Mouse (Mus musculus): ENCODE measurements around the gene Pfdn6. TPM values are rescaled to one million over a fixed set of nuclear protein-coding genes. Genes with fewer than 3 reads are reported as not detected.
"Not testable (repeated sequence)": the region's sequence is repeated elsewhere in the genome, so short reads cannot be mapped to it uniquely, and the experiment has no call there.

The Pfdn6 gene
- total and polyA plus RNA-seq, 2 experiments from 2014 or later, result 25.2 to 168 TPM

GRCm38 (mm10) chr17:33897114-33897794 is 42.9 kb downstream of the Pfdn6 start:
- no peaks in the 10 kb centered on the region for H3K9me3 ChIP-seq (ENCODE audit: low read length)
- peak; percentile 72 for TF ChIP-seq CTCF (IDR thresholded peaks at IDR 0.05; ENCODE audit: low read depth)
- no peaks in the 10 kb centered on the region for H3K36me3 ChIP-seq (ENCODE audit: insufficient read depth, low read length)
- ATAC-seq (no peak), DNase-seq (ENCODE audit: low spot score) (peak; percentile 71)
- H3K9ac ChIP-seq (replicated peaks; ENCODE audit: low read length), result no peak overlapping the region
- H3K27ac ChIP-seq, result no peak overlapping the region
- no peak overlapping the region for H3K4me2 ChIP-seq (ENCODE audit: low read depth, low read length)
- H3K27me3 ChIP-seq (ENCODE audit: insufficient read depth, low read length), result no peaks in the 10 kb centered on the region
- no peaks in the 10 kb centered on the region for H3K4me1 ChIP-seq (ENCODE audit: insufficient read depth, low read length)
- H3K4me3 ChIP-seq (ENCODE audit: low read length), result no peak overlapping the region
- WGBS, result 44% methylated on average over 6 of the region's 6 CpGs

- DNase-seq (ENCODE audit: low spot score); H3K4me1 ChIP-seq (ENCODE audit: insufficient read depth, low read length); H3K27ac ChIP-seq; H3K9me3 ChIP-seq (ENCODE audit: low read length); H3K9ac ChIP-seq (replicated peaks; ENCODE audit: low read length); H3K27me3 ChIP-seq (ENCODE audit: insufficient read depth, low read length); ATAC-seq; H3K4me3 ChIP-seq (ENCODE audit: low read length); H3K4me2 ChIP-seq (ENCODE audit: low read depth, low read length); H3K36me3 ChIP-seq (ENCODE audit: insufficient read depth, low read length): not testable (repeated sequence)
- 74% methylated on average over 4 of the region's 4 CpGs for WGBS
Observed at GRCm38 (mm10) chr17:33893011-33893410, 47.1 kb downstream of the Pfdn6 start.

- H3K9me3 ChIP-seq (ENCODE audit: low read length), result no peaks in the 10 kb centered on the region
- H3K27me3 ChIP-seq (ENCODE audit: insufficient read depth, low read length), result no peaks in the 10 kb centered on the region
- ATAC-seq (no peak), DNase-seq (ENCODE audit: low spot score) (no peak)
- TF ChIP-seq CTCF (IDR thresholded peaks at IDR 0.05; ENCODE audit: low read depth), result no peak
- no peak overlapping the region for H3K4me2 ChIP-seq (ENCODE audit: low read depth, low read length)
- no peaks in the 10 kb centered on the region for H3K36me3 ChIP-seq (ENCODE audit: insufficient read depth, low read length)
- H3K9ac ChIP-seq (replicated peaks; ENCODE audit: low read length), result no peak overlapping the region
- no peak overlapping the region for H3K27ac ChIP-seq
- WGBS, result 14% methylated on average over 7 of the region's 7 CpGs
- no peak overlapping the region for H3K4me3 ChIP-seq (ENCODE audit: low read length)
- H3K4me1 ChIP-seq (ENCODE audit: insufficient read depth, low read length), result no peaks in the 10 kb centered on the region
Observed at GRCm38 (mm10) chr17:33892429-33892828, 47.7 kb downstream of the Pfdn6 start.

- H3K27ac ChIP-seq; H3K9ac ChIP-seq (replicated peaks; ENCODE audit: low read length); H3K36me3 ChIP-seq (ENCODE audit: insufficient read depth, low read length); H3K4me2 ChIP-seq (ENCODE audit: low read depth, low read length); H3K27me3 ChIP-seq (ENCODE audit: insufficient read depth, low read length); ATAC-seq; DNase-seq (ENCODE audit: low spot score); H3K9me3 ChIP-seq (ENCODE audit: low read length); H3K4me1 ChIP-seq (ENCODE audit: insufficient read depth, low read length); H3K4me3 ChIP-seq (ENCODE audit: low read length): not testable (repeated sequence)
- WGBS, result 66% methylated on average over 6 of the region's 6 CpGs
Observed at GRCm38 (mm10) chr17:33891892-33892291, 48.3 kb downstream of the Pfdn6 start.

GRCm38 (mm10) chr17:33891357-33891756 is 48.8 kb downstream of the Pfdn6 start:
- ATAC-seq (no peak), DNase-seq (ENCODE audit: low spot score) (no peak)
- TF ChIP-seq CTCF (IDR thresholded peaks at IDR 0.05; ENCODE audit: low read depth), result no peak
- WGBS, result 64% methylated on average over 2 of the region's 2 CpGs
- Histone ChIP-seq H3K9me3 (ENCODE audit: low read length) (no peaks in the 10 kb centered on the region), H3K9ac (replicated peaks; ENCODE audit: low read length) (no peak overlapping the region), H3K4me2 (ENCODE audit: low read depth, low read length) (no peak overlapping the region), H3K4me3 (ENCODE audit: low read length) (no peak overlapping the region), H3K4me1 (ENCODE audit: insufficient read depth, low read length) (no peaks in the 10 kb centered on the region), H3K27ac (no peak overlapping the region), H3K36me3 (ENCODE audit: insufficient read depth, low read length) (no peaks in the 10 kb centered on the region), H3K27me3 (ENCODE audit: insufficient read depth, low read length) (no peaks in the 10 kb centered on the region)

GRCm38 (mm10) chr17:33890533-33891059 is 49.5 kb downstream of the Pfdn6 start, which contains the start of gene Kifc1:
Kifc1 (minus strand) TSS chr17:33890661.
- Histone ChIP-seq H3K9ac (replicated peaks; ENCODE audit: low read length) (peak within 1 kb of the TSS; percentile 45; the same call in 1 of the 2 replicates), H3K27me3 (ENCODE audit: insufficient read depth, low read length) (no peaks in the 10 kb centered on the region), H3K4me1 (ENCODE audit: insufficient read depth, low read length) (no peaks in the 10 kb centered on the region), H3K9me3 (ENCODE audit: low read length) (no peaks in the 10 kb centered on the region), H3K4me3 (ENCODE audit: low read length) (peak within 1 kb of the TSS; percentile 55), H3K36me3 (ENCODE audit: insufficient read depth, low read length) (no peaks in the 10 kb centered on the region), H3K27ac (no peak within 1 kb of the TSS), H3K4me2 (ENCODE audit: low read depth, low read length) (peak within 1 kb of the TSS; percentile 63)
- DNase-seq (ENCODE audit: low spot score) (peak; percentile 99), ATAC-seq (peak; percentile 100)
- under 1% methylated on average over 44 of the region's 49 CpGs for WGBS
- peak; percentile 100 for TF ChIP-seq CTCF (IDR thresholded peaks at IDR 0.05; ENCODE audit: low read depth)

- H3K9me3 ChIP-seq (ENCODE audit: low read length); DNase-seq (ENCODE audit: low spot score); H3K4me1 ChIP-seq (ENCODE audit: insufficient read depth, low read length); H3K27me3 ChIP-seq (ENCODE audit: insufficient read depth, low read length); H3K36me3 ChIP-seq (ENCODE audit: insufficient read depth, low read length); H3K27ac ChIP-seq: not testable (repeated sequence)
- Histone ChIP-seq H3K4me3 (ENCODE audit: low read length) (peak overlapping the region; percentile 55), H3K9ac (replicated peaks; ENCODE audit: low read length) (peak overlapping the region; percentile 45; the same call in 1 of the 2 replicates), H3K4me2 (ENCODE audit: low read depth, low read length) (peak overlapping the region; percentile 63)
- ATAC-seq, result peak; percentile 27; the same call in 1 of the 2 replicates
- WGBS, result under 1% methylated on average over 35 of the region's 44 CpGs
Observed at GRCm38 (mm10) chr17:33889941-33890532, 50.1 kb downstream of the Pfdn6 start.

Other genes starting within 250 kb of the Pfdn6 start
Only the 30 nearest of the 31 such genes appear.
- 118 and 137 TPM in 2 replicates for gene March2, start 221.7 kb downstream of the Pfdn6 start, total RNA-seq (2014; rRNA removed)
- 73.8 and 77.1 TPM in 2 replicates for gene March2, start 221.7 kb downstream of the Pfdn6 start, polyA plus RNA-seq (2015; fragmentation: Nextera tagmentation; extraction: Ambion mirVana)
- gene Rab11b, start 179.8 kb downstream of the Pfdn6 start, total RNA-seq (2014; rRNA removed), result 123 and 163 TPM in 2 replicates
- 546 and 583 TPM in 2 replicates for gene Rab11b, start 179.8 kb downstream of the Pfdn6 start, polyA plus RNA-seq (2015; fragmentation: Nextera tagmentation; extraction: Ambion mirVana)
- 24.0 and 24.7 TPM in 2 replicates for gene Angptl4, start 158.5 kb downstream of the Pfdn6 start, total RNA-seq (2014; rRNA removed)
- gene Angptl4, start 158.5 kb downstream of the Pfdn6 start, polyA plus RNA-seq (2015; fragmentation: Nextera tagmentation; extraction: Ambion mirVana), result 31.9 and 37.5 TPM in 2 replicates
- gene Kank3, start 129.8 kb downstream of the Pfdn6 start, total RNA-seq (2014; rRNA removed), result 33.5 and 57.2 TPM in 2 replicates
- 44.1 and 47.9 TPM in 2 replicates for gene Kank3, start 129.8 kb downstream of the Pfdn6 start, polyA plus RNA-seq (2015; fragmentation: Nextera tagmentation; extraction: Ambion mirVana)
- gene Rps28, start 115.8 kb downstream of the Pfdn6 start, total RNA-seq (2014; rRNA removed), result 117 and 293 TPM in 2 replicates
- gene Rps28, start 115.8 kb downstream of the Pfdn6 start, polyA plus RNA-seq (2015; fragmentation: Nextera tagmentation; extraction: Ambion mirVana), result 609 and 617 TPM in 2 replicates
- gene Ndufa7, start 115.8 kb downstream of the Pfdn6 start, total RNA-seq (2014; rRNA removed), result 289 and 356 TPM in 2 replicates
- 562 and 577 TPM in 2 replicates for gene Ndufa7, start 115.8 kb downstream of the Pfdn6 start, polyA plus RNA-seq (2015; fragmentation: Nextera tagmentation; extraction: Ambion mirVana)
- 25.1 and 26.0 TPM in 2 replicates for gene Cd320, start 97.3 kb downstream of the Pfdn6 start, total RNA-seq (2014; rRNA removed)
- gene Cd320, start 97.3 kb downstream of the Pfdn6 start, polyA plus RNA-seq (2015; fragmentation: Nextera tagmentation; extraction: Ambion mirVana), result 55.7 and 58.6 TPM in 2 replicates
- gene Gm7029, start 66.5 kb downstream of the Pfdn6 start, total RNA-seq (2014; rRNA removed), result not detected in 2 replicates
- not detected in 2 replicates for gene Gm7029, start 66.5 kb downstream of the Pfdn6 start, polyA plus RNA-seq (2015; fragmentation: Nextera tagmentation; extraction: Ambion mirVana)
- gene Kifc1, start 49.7 kb downstream of the Pfdn6 start, total RNA-seq (2014; rRNA removed), result 5.8 and 9.9 TPM in 2 replicates
- gene Kifc1, start 49.7 kb downstream of the Pfdn6 start, polyA plus RNA-seq (2015; fragmentation: Nextera tagmentation; extraction: Ambion mirVana), result 2.0 and 3.2 TPM in 2 replicates
- 1.3 TPM in 1 of 2 replicates, not detected in the other for gene Platr17, start 35.2 kb downstream of the Pfdn6 start, total RNA-seq (2014; rRNA removed)
- 0.88 and 1.2 TPM in 2 replicates for gene Platr17, start 35.2 kb downstream of the Pfdn6 start, polyA plus RNA-seq (2015; fragmentation: Nextera tagmentation; extraction: Ambion mirVana)
- gene Daxx, start 30.9 kb downstream of the Pfdn6 start, total RNA-seq (2014; rRNA removed), result 52.1 and 58.4 TPM in 2 replicates
- 39.0 and 41.9 TPM in 2 replicates for gene Daxx, start 30.9 kb downstream of the Pfdn6 start, polyA plus RNA-seq (2015; fragmentation: Nextera tagmentation; extraction: Ambion mirVana)
- gene Tapbp, start 24.4 kb downstream of the Pfdn6 start, total RNA-seq (2014; rRNA removed), result 41.5 and 61.8 TPM in 2 replicates
- gene Tapbp, start 24.4 kb downstream of the Pfdn6 start, polyA plus RNA-seq (2015; fragmentation: Nextera tagmentation; extraction: Ambion mirVana), result 39.1 and 40.2 TPM in 2 replicates
- 58.5 TPM in 2 replicates for gene Zbtb22, start 24.4 kb downstream of the Pfdn6 start, total RNA-seq (2014; rRNA removed)
- gene Zbtb22, start 24.4 kb downstream of the Pfdn6 start, polyA plus RNA-seq (2015; fragmentation: Nextera tagmentation; extraction: Ambion mirVana), result 20.8 and 23.0 TPM in 2 replicates
- gene Rgl2, start 10.8 kb downstream of the Pfdn6 start, total RNA-seq (2014; rRNA removed), result 91.4 and 116 TPM in 2 replicates
- 36.1 and 36.8 TPM in 2 replicates for gene Rgl2, start 10.8 kb downstream of the Pfdn6 start, polyA plus RNA-seq (2015; fragmentation: Nextera tagmentation; extraction: Ambion mirVana)
- gene Wdr46, start 317 bp upstream of the Pfdn6 start, total RNA-seq (2014; rRNA removed), result 16.6 and 16.8 TPM in 2 replicates
- gene Wdr46, start 317 bp upstream of the Pfdn6 start, polyA plus RNA-seq (2015; fragmentation: Nextera tagmentation; extraction: Ambion mirVana), result 16.7 and 17.9 TPM in 2 replicates
- gene B3galt4, start 11.1 kb upstream of the Pfdn6 start, total RNA-seq (2014; rRNA removed), result 8.9 and 12.3 TPM in 2 replicates
- 10.7 and 11.6 TPM in 2 replicates for gene B3galt4, start 11.1 kb upstream of the Pfdn6 start, polyA plus RNA-seq (2015; fragmentation: Nextera tagmentation; extraction: Ambion mirVana)
- 55.6 and 57.4 TPM in 2 replicates for gene Vps52, start 15.5 kb upstream of the Pfdn6 start, total RNA-seq (2014; rRNA removed)
- 62.1 and 63.2 TPM in 2 replicates for gene Vps52, start 15.5 kb upstream of the Pfdn6 start, polyA plus RNA-seq (2015; fragmentation: Nextera tagmentation; extraction: Ambion mirVana)
- gene Rps18, start 15.7 kb upstream of the Pfdn6 start, total RNA-seq (2014; rRNA removed), result 1,180 and 1,309 TPM in 2 replicates
- gene Rps18, start 15.7 kb upstream of the Pfdn6 start, polyA plus RNA-seq (2015; fragmentation: Nextera tagmentation; extraction: Ambion mirVana), result 904 and 918 TPM in 2 replicates
- gene H2-K1, start 60.0 kb upstream of the Pfdn6 start, total RNA-seq (2014; rRNA removed), result 21.6 and 33.2 TPM in 2 replicates
- 23.9 and 26.2 TPM in 2 replicates for gene H2-K1, start 60.0 kb upstream of the Pfdn6 start, polyA plus RNA-seq (2015; fragmentation: Nextera tagmentation; extraction: Ambion mirVana)
- 19.1 and 22.1 TPM in 2 replicates for gene Ring1, start 84.3 kb upstream of the Pfdn6 start, total RNA-seq (2014; rRNA removed)
- gene Ring1, start 84.3 kb upstream of the Pfdn6 start, polyA plus RNA-seq (2015; fragmentation: Nextera tagmentation; extraction: Ambion mirVana), result 19.2 and 20.0 TPM in 2 replicates
- 78.3 and 87.4 TPM in 2 replicates for gene H2-Ke6, start 87.7 kb upstream of the Pfdn6 start, total RNA-seq (2014; rRNA removed)
- 74.9 and 78.9 TPM in 2 replicates for gene H2-Ke6, start 87.7 kb upstream of the Pfdn6 start, polyA plus RNA-seq (2015; fragmentation: Nextera tagmentation; extraction: Ambion mirVana)
- gene Slc39a7, start 91.3 kb upstream of the Pfdn6 start, total RNA-seq (2014; rRNA removed), result 188 and 250 TPM in 2 replicates
- 148 and 150 TPM in 2 replicates for gene Slc39a7, start 91.3 kb upstream of the Pfdn6 start, polyA plus RNA-seq (2015; fragmentation: Nextera tagmentation; extraction: Ambion mirVana)
- 51.5 and 64.8 TPM in 2 replicates for gene Rxrb, start 91.5 kb upstream of the Pfdn6 start, total RNA-seq (2014; rRNA removed)
- 48.7 and 49.2 TPM in 2 replicates for gene Rxrb, start 91.5 kb upstream of the Pfdn6 start, polyA plus RNA-seq (2015; fragmentation: Nextera tagmentation; extraction: Ambion mirVana)
- gene Col11a2, start 99.1 kb upstream of the Pfdn6 start, total RNA-seq (2014; rRNA removed), result 12.1 and 16.7 TPM in 2 replicates
- 5.4 TPM in 2 replicates for gene Col11a2, start 99.1 kb upstream of the Pfdn6 start, polyA plus RNA-seq (2015; fragmentation: Nextera tagmentation; extraction: Ambion mirVana)
- not detected in 2 replicates for gene H2-Oa, start 152.0 kb upstream of the Pfdn6 start, total RNA-seq (2014; rRNA removed)
- 0.23 and 0.31 TPM in 2 replicates for gene H2-Oa, start 152.0 kb upstream of the Pfdn6 start, polyA plus RNA-seq (2015; fragmentation: Nextera tagmentation; extraction: Ambion mirVana)
- gene H2-DMa, start 179.2 kb upstream of the Pfdn6 start, total RNA-seq (2014; rRNA removed), result 30.9 and 31.3 TPM in 2 replicates
- 23.5 and 24.1 TPM in 2 replicates for gene H2-DMa, start 179.2 kb upstream of the Pfdn6 start, polyA plus RNA-seq (2015; fragmentation: Nextera tagmentation; extraction: Ambion mirVana)
- 180 and 195 TPM in 2 replicates for gene Brd2, start 182.3 kb upstream of the Pfdn6 start, total RNA-seq (2014; rRNA removed)
- 101 and 108 TPM in 2 replicates for gene Brd2, start 182.3 kb upstream of the Pfdn6 start, polyA plus RNA-seq (2015; fragmentation: Nextera tagmentation; extraction: Ambion mirVana)
- 0.16 TPM in 1 of 2 replicates, not detected in the other for gene H2-DMb2, start 203.0 kb upstream of the Pfdn6 start, total RNA-seq (2014; rRNA removed)
- gene H2-DMb2, start 203.0 kb upstream of the Pfdn6 start, polyA plus RNA-seq (2015; fragmentation: Nextera tagmentation; extraction: Ambion mirVana), result 0.58 and 0.59 TPM in 2 replicates
- gene H2-DMb1, start 212.7 kb upstream of the Pfdn6 start, total RNA-seq (2014; rRNA removed), result 1.8 and 3.0 TPM in 2 replicates
- 1.4 and 1.8 TPM in 2 replicates for gene H2-DMb1, start 212.7 kb upstream of the Pfdn6 start, polyA plus RNA-seq (2015; fragmentation: Nextera tagmentation; extraction: Ambion mirVana)
- 14.0 and 14.1 TPM in 2 replicates for gene Tap1, start 247.2 kb upstream of the Pfdn6 start, total RNA-seq (2014; rRNA removed)
- gene Tap1, start 247.2 kb upstream of the Pfdn6 start, polyA plus RNA-seq (2015; fragmentation: Nextera tagmentation; extraction: Ambion mirVana), result 8.0 and 8.1 TPM in 2 replicates

All from hindbrain, postnatal 0 days (tissue).